Mouse (Mus musculus): ENCODE results near the gene Bmp2. TPM values are rescaled to one million over a fixed set of nuclear protein-coding genes. Genes with fewer than 3 reads are reported as not detected.

Gene Bmp2
- polyA plus RNA-seq, 1 experiment = 6.2 TPM

DNA sequence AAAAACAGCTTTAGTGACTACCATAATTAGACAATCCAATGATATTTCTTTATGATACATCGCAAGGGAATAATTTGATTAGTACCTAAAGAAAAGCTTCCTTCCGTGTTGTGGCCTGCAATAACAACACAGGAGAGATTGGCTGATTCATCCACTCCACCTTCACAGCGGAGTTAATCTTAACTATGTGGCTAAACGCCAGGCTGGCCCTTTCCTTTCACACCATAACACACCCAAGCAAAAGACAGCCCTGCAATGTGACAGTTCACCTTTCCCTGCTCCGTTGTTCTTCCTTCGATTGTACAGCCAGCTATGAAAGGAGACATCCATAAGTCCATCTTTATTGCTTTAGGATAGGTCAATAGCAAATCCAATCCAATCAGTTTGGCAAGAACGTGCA lies 15.1 kb upstream of the Bmp2 start:
- H3K27ac ChIP-seq (ENCODE audit: insufficient read depth, low read length) = no peak overlapping the region
- H3K27me3 ChIP-seq (ENCODE audit: control insufficient read depth, insufficient read depth, low read length) = no peaks in the 10 kb centered on the region
- no peaks in the 10 kb centered on the region for H3K36me3 ChIP-seq (ENCODE audit: control insufficient read depth, insufficient read depth, low read length)
- H3K4me1 ChIP-seq (ENCODE audit: control insufficient read depth, insufficient read depth, insufficient read length) = no peaks in the 10 kb centered on the region
- no peak overlapping the region for H3K4me3 ChIP-seq (ENCODE audit: extremely low read depth, insufficient read depth, insufficient read length)
- DNase-seq (ENCODE audit: low read depth in 1 of 2, low spot score in 2 of 2) = no peak
- TF ChIP-seq CTCF (IDR thresholded peaks at IDR 0.05; ENCODE audit: extremely low read depth, insufficient read depth, insufficient read length, insufficient replicate concordance) (no peak), POLR2A (IDR thresholded peaks at IDR 0.05; ENCODE audit: low read depth, low read length) (no peak)
- 88% methylated on average over 7 of the region's 7 CpGs for WGBS

DNA sequence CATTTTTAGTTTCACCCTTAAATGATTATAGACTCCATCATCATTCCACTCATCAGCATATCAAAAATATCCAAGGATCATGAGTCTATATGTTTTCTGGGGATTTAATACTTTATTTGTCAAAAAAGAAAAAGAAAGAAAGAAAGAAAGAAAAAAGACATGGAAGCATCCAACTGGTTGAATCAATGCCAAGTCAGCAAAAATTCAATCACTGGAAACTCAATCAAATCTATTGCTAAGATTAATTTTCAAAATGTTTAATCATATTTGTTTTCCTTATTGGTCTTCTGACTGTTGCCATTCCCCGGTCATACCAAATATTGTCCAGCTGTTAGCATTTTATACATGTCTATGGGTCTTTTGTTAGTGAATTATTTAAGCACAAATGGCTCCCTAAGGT lies 11.3 kb upstream of the Bmp2 start:
- WGBS = 93% methylated on average over 1 of the region's 1 CpGs
- H3K27ac ChIP-seq (ENCODE audit: insufficient read depth, low read length) = no peak overlapping the region
- H3K4me1 ChIP-seq (ENCODE audit: control insufficient read depth, insufficient read depth, insufficient read length) = no peaks in the 10 kb centered on the region
- H3K4me3 ChIP-seq (ENCODE audit: extremely low read depth, insufficient read depth, insufficient read length) = no peak overlapping the region
- no peak for TF ChIP-seq POLR2A (IDR thresholded peaks at IDR 0.05; ENCODE audit: low read depth, low read length)
- no peak for TF ChIP-seq CTCF (IDR thresholded peaks at IDR 0.05; ENCODE audit: extremely low read depth, insufficient read depth, insufficient read length, insufficient replicate concordance)
- DNase-seq (ENCODE audit: low read depth in 1 of 2, low spot score in 2 of 2) = no peak
- no peaks in the 10 kb centered on the region for H3K27me3 ChIP-seq (ENCODE audit: control insufficient read depth, insufficient read depth, low read length)
- H3K36me3 ChIP-seq (ENCODE audit: control insufficient read depth, insufficient read depth, low read length) = no peaks in the 10 kb centered on the region

DNA sequence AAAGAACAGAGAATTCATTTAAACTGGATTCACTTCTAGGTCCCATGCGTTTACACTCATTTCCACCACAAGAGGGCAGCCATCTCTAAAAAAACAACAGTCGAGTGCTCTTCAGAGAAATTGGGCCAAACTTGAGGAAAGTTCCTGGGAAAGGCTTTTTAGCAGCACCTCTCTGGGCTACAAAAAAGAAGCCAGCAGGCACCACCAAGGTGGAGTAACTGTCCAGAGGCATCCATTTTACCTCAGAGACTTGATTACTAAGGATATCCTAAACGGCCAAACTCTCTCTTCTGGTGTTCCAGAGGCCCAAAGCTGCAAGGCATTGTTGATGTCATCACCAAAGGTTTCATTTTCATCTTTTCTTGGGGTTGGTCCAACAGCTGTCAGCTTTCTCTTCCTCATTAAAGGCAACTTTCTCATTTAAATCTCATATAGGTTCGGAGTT lies 1.7 kb upstream of the Bmp2 start:
- TF ChIP-seq CTCF (IDR thresholded peaks at IDR 0.05; ENCODE audit: extremely low read depth, insufficient read depth, insufficient read length, insufficient replicate concordance) = no peak
- no peak for TF ChIP-seq POLR2A (IDR thresholded peaks at IDR 0.05; ENCODE audit: low read depth, low read length)
- Histone ChIP-seq H3K27ac (ENCODE audit: insufficient read depth, low read length) (no peak overlapping the region), H3K27me3 (ENCODE audit: control insufficient read depth, insufficient read depth, low read length) (peaks cover 14% of the 10 kb centered on the region), H3K4me3 (ENCODE audit: extremely low read depth, insufficient read depth, insufficient read length) (no peak overlapping the region), H3K4me1 (ENCODE audit: control insufficient read depth, insufficient read depth, insufficient read length) (peaks cover 2% of the 10 kb centered on the region; the same call in 1 of the 2 replicates), H3K36me3 (ENCODE audit: control insufficient read depth, insufficient read depth, low read length) (no peaks in the 10 kb centered on the region)
- DNase-seq (ENCODE audit: low read depth in 1 of 2, low spot score in 2 of 2) = no peak
- WGBS = under 1% methylated on average over 4 of the region's 4 CpGs

DNA sequence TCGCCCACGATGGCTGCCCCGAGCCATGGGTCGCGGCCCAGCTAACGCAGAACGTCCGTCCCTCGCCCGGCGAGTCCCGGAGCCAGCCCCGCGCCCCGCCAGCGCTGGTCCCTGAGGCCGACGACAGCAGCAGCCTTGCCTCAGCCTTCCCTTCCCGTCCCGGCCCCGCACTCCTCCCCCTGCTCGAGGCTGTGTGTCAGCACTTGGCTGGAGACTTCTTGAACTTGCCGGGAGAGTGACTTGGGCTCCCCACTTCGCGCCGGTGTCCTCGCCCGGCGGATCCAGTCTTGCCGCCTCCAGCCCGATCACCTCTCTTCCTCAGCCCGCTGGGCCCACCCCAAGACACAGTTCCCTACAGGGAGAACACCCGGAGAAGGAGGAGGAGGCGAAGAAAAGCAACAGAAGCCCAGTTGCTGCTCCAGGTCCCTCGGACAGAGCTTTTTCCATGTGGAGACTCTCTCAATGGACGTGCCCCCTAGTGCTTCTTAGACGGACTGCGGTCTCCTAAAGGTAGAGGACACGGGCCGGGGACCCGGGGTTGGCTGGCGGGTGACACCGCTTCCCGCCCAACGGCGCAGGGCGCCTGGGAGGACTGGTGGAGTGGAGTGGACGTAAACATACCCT lies 995 bp downstream of the Bmp2 start:
- no peak for DNase-seq (ENCODE audit: low read depth in 1 of 2, low spot score in 2 of 2)
- H3K36me3 ChIP-seq (ENCODE audit: control insufficient read depth, insufficient read depth, low read length) = no peaks in the 10 kb centered on the region
- TF ChIP-seq CTCF (IDR thresholded peaks at IDR 0.05; ENCODE audit: extremely low read depth, insufficient read depth, insufficient read length, insufficient replicate concordance) = no peak
- no peak for TF ChIP-seq POLR2A (IDR thresholded peaks at IDR 0.05; ENCODE audit: low read depth, low read length)
- 6% methylated on average over 48 of the region's 48 CpGs for WGBS
- H3K4me1 ChIP-seq (ENCODE audit: control insufficient read depth, insufficient read depth, insufficient read length) = peaks cover 2% of the 10 kb centered on the region; the same call in 1 of the 2 replicates
- peak overlapping the region; percentile 55 for H3K4me3 ChIP-seq (ENCODE audit: extremely low read depth, insufficient read depth, insufficient read length)
- H3K27me3 ChIP-seq (ENCODE audit: control insufficient read depth, insufficient read depth, low read length) = peaks cover 14% of the 10 kb centered on the region
- peak overlapping the region; percentile 9 for H3K27ac ChIP-seq (ENCODE audit: insufficient read depth, low read length)

DNA sequence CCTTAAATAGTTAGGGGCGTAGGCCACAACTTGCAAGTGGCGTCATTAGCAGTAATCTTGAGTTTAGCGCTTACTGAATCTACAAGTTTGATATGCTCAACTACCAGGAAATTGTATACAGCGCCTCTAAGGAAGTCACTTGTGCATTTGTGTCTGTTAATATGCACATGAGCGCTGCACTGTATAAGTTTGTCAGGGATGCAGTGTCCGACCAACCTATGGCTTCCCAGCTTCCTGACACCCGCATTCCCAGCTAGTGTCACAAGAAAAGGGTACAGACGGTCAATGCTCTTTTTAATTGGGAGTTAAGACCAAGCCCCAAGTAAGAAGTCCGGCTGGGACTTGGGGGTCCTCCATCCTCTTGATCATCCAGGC lies 1.9 kb downstream of the Bmp2 start:
- Histone ChIP-seq H3K4me1 (ENCODE audit: control insufficient read depth, insufficient read depth, insufficient read length) (peaks cover 2% of the 10 kb centered on the region; the same call in 1 of the 2 replicates), H3K27ac (ENCODE audit: insufficient read depth, low read length) (no peak overlapping the region), H3K4me3 (ENCODE audit: extremely low read depth, insufficient read depth, insufficient read length) (no peak overlapping the region; the same call in 1 of the 2 replicates), H3K36me3 (ENCODE audit: control insufficient read depth, insufficient read depth, low read length) (no peaks in the 10 kb centered on the region), H3K27me3 (ENCODE audit: control insufficient read depth, insufficient read depth, low read length) (peaks cover 14% of the 10 kb centered on the region)
- TF ChIP-seq POLR2A (IDR thresholded peaks at IDR 0.05; ENCODE audit: low read depth, low read length) (no peak), CTCF (IDR thresholded peaks at IDR 0.05; ENCODE audit: extremely low read depth, insufficient read depth, insufficient read length, insufficient replicate concordance) (no peak)
- WGBS = 43% methylated on average over 9 of the region's 9 CpGs
- no peak for DNase-seq (ENCODE audit: low read depth in 1 of 2, low spot score in 2 of 2)

DNA sequence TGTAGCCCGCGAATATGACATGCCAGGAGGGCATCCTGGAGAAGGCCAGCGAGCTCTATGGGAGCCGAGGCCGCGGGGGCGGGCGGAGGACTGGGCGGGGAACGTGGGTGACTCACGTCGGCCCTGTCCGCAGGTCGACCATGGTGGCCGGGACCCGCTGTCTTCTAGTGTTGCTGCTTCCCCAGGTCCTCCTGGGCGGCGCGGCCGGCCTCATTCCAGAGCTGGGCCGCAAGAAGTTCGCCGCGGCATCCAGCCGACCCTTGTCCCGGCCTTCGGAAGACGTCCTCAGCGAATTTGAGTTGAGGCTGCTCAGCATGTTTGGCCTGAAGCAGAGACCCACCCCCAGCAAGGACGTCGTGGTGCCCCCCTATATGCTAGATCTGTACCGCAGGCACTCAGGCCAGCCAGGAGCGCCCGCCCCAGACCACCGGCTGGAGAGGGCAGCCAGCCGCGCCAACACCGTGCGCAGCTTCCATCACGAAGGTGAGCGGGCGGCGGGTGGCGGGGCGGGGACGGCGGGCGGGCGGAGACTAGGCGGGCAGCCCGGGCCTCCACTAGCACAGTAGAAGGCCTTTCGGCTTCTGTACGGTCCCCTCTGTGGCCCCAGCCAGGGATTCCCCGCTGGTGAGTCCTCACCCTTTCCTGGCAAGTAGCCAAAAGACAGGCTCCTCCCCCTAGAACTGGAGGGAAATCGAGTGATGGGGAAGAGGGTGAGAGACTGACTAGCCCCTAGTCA lies 2.5 kb downstream of the Bmp2 start:
- 3% methylated on average over 53 of the region's 55 CpGs for WGBS
- no peak overlapping the region for H3K27ac ChIP-seq (ENCODE audit: insufficient read depth, low read length)

More for the DNA sequence above, 2.5 kb downstream of the Bmp2 start:
- Histone ChIP-seq H3K27me3 (ENCODE audit: control insufficient read depth, insufficient read depth, low read length) (peaks cover 14% of the 10 kb centered on the region), H3K4me1 (ENCODE audit: control insufficient read depth, insufficient read depth, insufficient read length) (peaks cover 2% of the 10 kb centered on the region; the same call in 1 of the 2 replicates), H3K4me3 (ENCODE audit: extremely low read depth, insufficient read depth, insufficient read length) (peak overlapping the region; percentile 27), H3K36me3 (ENCODE audit: control insufficient read depth, insufficient read depth, low read length) (no peaks in the 10 kb centered on the region)
- no peak for TF ChIP-seq POLR2A (IDR thresholded peaks at IDR 0.05; ENCODE audit: low read depth, low read length)
- TF ChIP-seq CTCF (IDR thresholded peaks at IDR 0.05; ENCODE audit: extremely low read depth, insufficient read depth, insufficient read length, insufficient replicate concordance) = no peak
- DNase-seq (ENCODE audit: low read depth in 1 of 2, low spot score in 2 of 2) = no peak
